Mouse (Mus musculus) cortical plate, adult 2 months (tissue): ENCODE results near the gene Car5a.

Experiments
- CTCF ChIP-seq: fragments of 200-500 bp; IDR thresholded peaks from 2 replicates; pipeline ENCODE4 v1.5.1; 2011; ENCODE audit warnings: mild to moderate bottlenecking, control low read depth, low read length; ENCODE audit not compliant: insufficient read depth; ENCODE audit errors: extremely low read depth
- POLR2A ChIP-seq: fragments of 200-500 bp; IDR thresholded peaks from 2 replicates; pipeline ENCODE4 v1.6.1; 2011; ENCODE audit warnings: mild to moderate bottlenecking, low read length, control low read depth; ENCODE audit not compliant: insufficient read depth; ENCODE audit errors: extremely low read depth

DNA sequence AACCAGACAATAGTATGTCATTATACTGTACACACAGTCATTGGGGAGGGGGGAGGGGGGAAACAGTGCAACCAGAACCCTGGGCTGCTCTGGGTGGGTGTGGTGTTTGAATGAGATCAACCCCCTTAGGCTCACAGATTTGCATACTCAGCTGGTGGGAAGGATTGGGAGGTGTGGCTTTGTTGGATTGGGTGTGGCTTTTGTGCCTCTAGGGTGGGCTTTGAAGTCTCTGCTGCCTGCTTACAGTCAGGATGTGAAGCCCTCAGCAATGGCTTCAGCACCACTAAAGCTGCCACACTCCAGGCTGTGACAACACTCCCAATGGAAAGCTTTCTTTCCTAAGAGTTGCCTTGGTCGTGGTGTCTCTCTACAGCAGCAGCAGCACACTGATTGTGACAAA, 57.2 kb downstream of the Car5a start:
- TF ChIP-seq POLR2A (no peak), CTCF (no peak)
